Mouse (Mus musculus): ENCODE measurements around the gene Ino80e. TPM values are rescaled to one million over a fixed set of nuclear protein-coding genes. Genes with fewer than 3 reads are reported as not detected.

The Ino80e gene
- 10 to 100 TPM; 47.1 to 51.6 TPM for total RNA-seq (2023)

DNA sequence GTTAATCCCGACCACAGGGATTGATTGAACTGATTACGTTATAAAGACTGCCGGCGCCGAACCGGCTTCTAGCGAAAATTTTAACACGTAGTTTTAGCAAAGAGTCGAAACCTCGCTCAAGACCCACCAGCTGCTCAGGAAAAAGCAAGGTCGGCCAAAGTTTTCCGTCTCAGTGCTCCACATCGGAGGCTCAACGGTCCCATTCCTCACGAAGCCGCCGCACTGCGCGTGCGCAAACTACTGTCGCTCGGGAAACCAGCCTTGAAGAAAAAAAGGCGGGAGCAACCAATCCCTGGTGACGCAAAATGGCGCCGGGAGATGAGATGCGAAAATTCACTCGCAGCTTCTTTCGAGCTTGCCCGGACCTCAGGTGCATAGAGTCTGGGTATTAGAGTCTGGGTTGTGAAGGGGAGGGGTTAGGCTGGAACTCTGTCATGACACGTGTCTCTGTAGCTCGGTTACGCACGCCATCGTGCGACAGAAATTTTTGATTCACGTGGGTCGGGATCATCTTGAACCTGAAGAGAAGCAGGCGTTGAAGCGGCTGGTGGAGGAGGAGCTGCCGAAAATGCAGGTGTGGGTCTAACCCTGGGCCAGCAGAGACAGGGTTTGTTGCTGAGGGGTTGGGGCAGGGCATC lies at the start of gene Ino80e:
Ino80e (minus strand) TSS at position 231 of the 638 bp plus-strand sequence.

DNA sequence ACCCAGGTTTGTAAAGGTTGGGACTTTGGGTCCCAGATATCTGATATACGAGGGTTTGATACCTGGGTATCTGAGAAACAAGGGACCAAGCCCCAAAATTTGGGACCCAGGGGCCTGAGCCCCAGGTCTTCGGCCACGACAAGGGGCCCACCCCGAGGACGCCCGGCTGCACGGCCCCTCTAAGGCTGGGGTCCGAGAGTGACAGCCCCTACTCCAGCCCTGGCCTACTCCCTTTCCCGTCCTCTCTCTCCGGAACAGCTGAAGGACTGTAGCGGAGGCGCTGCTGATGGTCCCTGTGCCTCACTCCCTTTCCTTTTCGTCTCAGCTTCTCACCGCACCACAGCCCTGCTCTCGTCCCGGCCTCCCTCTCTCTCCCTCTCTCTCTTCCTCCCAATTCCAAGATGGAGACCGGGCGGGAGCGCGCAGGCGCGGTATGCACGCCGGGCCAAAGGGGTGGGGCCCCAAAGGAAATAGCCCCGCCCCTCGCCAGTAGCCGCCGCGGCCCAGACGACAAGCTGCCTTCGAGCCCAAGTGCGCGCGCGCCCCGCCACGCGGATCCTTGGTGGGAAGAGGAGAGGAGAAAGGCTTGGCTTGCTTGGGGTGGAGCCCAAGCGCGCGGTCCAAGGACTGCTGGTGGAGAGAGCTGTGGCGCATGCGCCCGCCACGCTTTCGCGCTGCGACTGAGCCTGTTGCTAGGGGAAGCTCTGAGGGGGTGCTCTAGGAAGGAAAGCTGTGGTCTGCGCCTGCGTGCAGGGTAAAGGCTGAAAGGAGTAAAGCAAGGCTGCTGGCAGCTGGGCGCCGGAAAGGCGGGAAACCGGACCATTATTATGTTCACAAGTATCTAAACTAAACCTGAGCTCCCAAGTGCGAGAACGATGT lies 22.3 kb upstream of the Ino80e start, which contains the start of gene Taok2:
Taok2 (minus strand) TSS at position 418 of the 879 bp plus-strand sequence.

DNA sequence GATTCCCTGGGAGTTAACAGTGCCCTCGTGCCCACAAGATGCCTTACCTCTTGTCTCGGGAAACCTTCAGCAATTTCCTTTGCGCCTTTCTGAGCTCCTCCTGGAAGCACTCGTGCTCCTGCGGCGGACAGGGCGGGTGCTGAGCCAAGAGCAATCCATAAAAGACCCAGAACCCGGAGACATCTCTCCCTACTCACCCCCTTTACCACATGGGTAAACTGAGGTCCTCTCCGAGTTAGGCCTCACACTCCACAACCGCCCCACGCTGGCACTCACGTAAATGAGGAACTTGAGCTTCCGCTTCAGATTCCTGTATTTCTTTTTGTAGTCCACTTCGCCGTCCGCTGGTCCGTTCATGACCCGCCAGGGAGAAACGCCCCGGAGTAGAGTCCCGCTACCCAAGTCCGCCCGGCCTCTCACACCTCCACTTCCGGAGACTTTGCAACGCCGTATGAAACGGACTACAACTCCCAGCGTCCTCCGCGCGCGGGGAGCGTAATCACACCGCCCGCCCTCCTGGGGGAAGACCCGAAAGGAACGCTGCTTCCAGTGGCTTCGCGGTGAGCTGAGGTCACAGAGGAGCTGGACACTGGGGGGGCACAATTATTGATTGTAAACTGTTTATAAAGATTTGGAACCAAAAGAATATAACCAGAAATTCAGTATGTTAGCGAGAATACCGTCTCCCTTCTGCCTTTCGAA lies 597 bp downstream of the Ino80e start, which contains the start of gene Hirip3:
Hirip3 (plus strand) TSS at position 544 of the 702 bp plus-strand sequence.

DNA sequence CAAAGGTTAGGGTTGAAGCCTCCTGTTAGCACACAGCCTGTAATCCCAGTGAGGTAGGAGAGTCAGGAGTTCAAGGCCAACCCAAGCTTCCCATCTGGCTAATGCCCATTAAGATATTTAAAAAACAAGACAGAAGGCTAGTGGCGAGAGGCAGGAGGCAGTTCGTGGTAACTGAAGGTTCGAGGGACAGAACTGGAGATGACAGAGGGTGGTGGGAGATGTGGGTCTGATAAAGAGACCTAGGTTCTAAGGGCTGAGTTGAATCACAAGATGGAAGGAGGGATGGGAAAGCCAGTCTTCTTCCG lies 15.1 kb downstream of the Ino80e start, which contains the start of gene Doc2a:
Doc2a (plus strand) TSS at position 301 of the 305 bp plus-strand sequence.

DNA sequence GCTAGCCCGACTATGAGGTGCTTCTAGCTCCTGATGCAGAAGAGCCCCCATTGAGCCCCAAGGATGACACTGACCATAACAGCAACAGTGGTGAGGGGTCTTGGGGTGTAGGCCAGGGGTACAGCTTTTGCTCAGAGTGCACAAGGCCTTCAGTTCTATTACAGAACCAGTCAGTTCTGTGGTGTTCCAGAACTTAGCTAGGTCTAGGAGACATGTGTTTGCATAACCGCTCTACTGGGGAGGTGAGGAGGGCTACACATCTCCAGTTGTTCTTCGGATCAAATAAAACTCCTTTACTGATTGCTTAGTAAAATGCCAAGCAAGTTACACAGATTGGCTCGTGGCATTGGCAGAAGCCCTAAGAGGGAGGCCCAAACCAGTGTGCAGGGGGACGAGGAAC lies 30.6 kb downstream of the Ino80e start, which contains the start of gene 4930451I11Rik:
4930451I11Rik (minus strand) TSS at position 101 of the 400 bp plus-strand sequence.

Other genes starting within 250 kb of the Ino80e start
- 10 to 100 TPM in 1 of 2 experiments, 1 to 10 TPM in 1; 8.4 to 13.6 TPM for gene Nupr1, start 231.5 kb downstream of the Ino80e start, total RNA-seq (2023)
- gene Sgf29, start 213.1 kb downstream of the Ino80e start, total RNA-seq (2023): 10 to 100 TPM; 21.3 to 28.0 TPM
- gene Sult1a1, start 185.9 kb downstream of the Ino80e start, total RNA-seq (2023): 1 to 10 TPM in 1 of 2 experiments, under 1 TPM in 1; 0.68 to 1.4 TPM
- gene Bola2, start 167.0 kb downstream of the Ino80e start, total RNA-seq (2023): 10 to 100 TPM; 42.8 to 66.2 TPM
- 10 to 100 TPM in 1 of 2 experiments, 1 to 10 TPM in 1; 8.0 to 10.3 TPM for gene Slx1b, start 166.6 kb downstream of the Ino80e start, total RNA-seq (2023)
- 1,000 to 10,000 TPM; 1,849 to 1,913 TPM for gene Coro1a, start 154.6 kb downstream of the Ino80e start, total RNA-seq (2023)
- gene Mapk3, start 102.8 kb downstream of the Ino80e start, total RNA-seq (2023): 100 to 1,000 TPM; 256 to 270 TPM
- gene Gdpd3, start 96.0 kb downstream of the Ino80e start, total RNA-seq (2023): 10 to 100 TPM; 27.6 to 27.7 TPM
- gene Ypel3, start 85.4 kb downstream of the Ino80e start, total RNA-seq (2023): 100 to 1,000 TPM; 259 to 299 TPM
- 1 to 10 TPM; 6.4 to 6.9 TPM for gene Tbx6, start 80.9 kb downstream of the Ino80e start, total RNA-seq (2023)
- gene Ppp4c, start 69.9 kb downstream of the Ino80e start, total RNA-seq (2023): 100 to 1,000 TPM; 230 to 231 TPM
- not detected for gene Fam57b, start 64.7 kb downstream of the Ino80e start, total RNA-seq (2023)
- gene 4930451I11Rik, start 30.7 kb downstream of the Ino80e start, total RNA-seq (2023): not detected
- not detected for gene Doc2a, start 15.0 kb downstream of the Ino80e start, total RNA-seq (2023)
- 10 to 100 TPM; 35.2 to 41.1 TPM for gene Hirip3, start 405 bp downstream of the Ino80e start, total RNA-seq (2023)
- 10 to 100 TPM; 60.5 to 65.1 TPM for gene Taok2, start 22.3 kb upstream of the Ino80e start, total RNA-seq (2023)
- gene Tmem219, start 60.5 kb upstream of the Ino80e start, total RNA-seq (2023): 10 to 100 TPM; 43.6 to 45.3 TPM
- 10 to 100 TPM; 19.0 to 20.9 TPM for gene Kctd13, start 66.5 kb upstream of the Ino80e start, total RNA-seq (2023)
- not detected for gene Asphd1, start 87.2 kb upstream of the Ino80e start, total RNA-seq (2023)
- gene Sez6l2, start 88.2 kb upstream of the Ino80e start, total RNA-seq (2023): 1 to 10 TPM; 1.7 to 1.9 TPM
- 10 to 100 TPM; 58.6 to 74.2 TPM for gene Cdipt, start 113.5 kb upstream of the Ino80e start, total RNA-seq (2023)
- gene Cdiptos, start 113.7 kb upstream of the Ino80e start, total RNA-seq (2023): 1 to 10 TPM; 1.5 to 1.7 TPM
- 10 to 100 TPM; 40.7 to 54.2 TPM for gene Mvp, start 152.2 kb upstream of the Ino80e start, total RNA-seq (2023)
- 1 to 10 TPM; 2.1 to 7.5 TPM for gene Pagr1b, start 154.1 kb upstream of the Ino80e start, total RNA-seq (2023)
- 10 to 100 TPM in 1 of 2 experiments, 1 to 10 TPM in 1; 8.7 to 32.2 TPM for gene Pagr1a, start 155.0 kb upstream of the Ino80e start, total RNA-seq (2023)
- 10 to 100 TPM in 1 of 2 experiments, under 1 TPM in 1; 0.20 to 34.3 TPM for gene Gm42742, start 158.7 kb upstream of the Ino80e start, total RNA-seq (2023)
- gene Prrt2, start 158.8 kb upstream of the Ino80e start, total RNA-seq (2023): under 1 TPM in 1 of 2 experiments, not detected in 1; 0.20 TPM
- gene Maz, start 164.7 kb upstream of the Ino80e start, total RNA-seq (2023): 100 to 1,000 TPM; 181 to 187 TPM
- gene Kif22, start 180.1 kb upstream of the Ino80e start, total RNA-seq (2023): 10 to 100 TPM; 60.6 to 63.2 TPM
- 1 to 10 TPM in 1 of 2 experiments, under 1 TPM in 1; 0.60 to 1.6 TPM for gene Zg16, start 225.0 kb upstream of the Ino80e start, total RNA-seq (2023)
- gene AI467606, start 229.0 kb upstream of the Ino80e start, total RNA-seq (2023): 100 to 1,000 TPM; 131 to 144 TPM

All from neutrophil, adult 59 days (primary cell).